Mouse (Mus musculus) c-Kit-positive CD71-negative TER-119-negative erythroid progenitor cells, embryonic 14.5 days (primary cell): ENCODE measurements around the gene Lrrc4b.
A peak's percentile ranks its signal among the peaks of the same experiment; 100 is the strongest.

Source experiments
- DNase-seq: peaks from one replicate; pipeline ENCODE4 v3.0.0-alpha.2; 2013; ENCODE audit warnings: low read depth

The Lrrc4b gene

GRCm38 (mm10) chr7:44428968-44429521 lies at the start of gene Lrrc4b:
Gene Lrrc4b (plus strand): TSS chr7:44429018.
- no peak for DNase-seq

GRCm38 (mm10) chr7:44382541-44382940 lies 46.3 kb upstream of the Lrrc4b start:
- no peak for DNase-seq

GRCm38 (mm10) chr7:44383980-44384715 lies 44.7 kb upstream of the Lrrc4b start, which contains the start of gene Syt3:
Gene Syt3 (plus strand): TSS chr7:44384102.
- DNase-seq, result no peak

GRCm38 (mm10) chr7:44384716-44385059 lies 44.1 kb upstream of the Lrrc4b start:
- DNase-seq, result no peak

- DNase-seq, result no peak
These were observed 43.1 kb upstream of the Lrrc4b start, which contains the start of gene 1700008O03Rik for GRCm38 (mm10) chr7:44385720-44386119. Gene 1700008O03Rik (minus strand): TSS chr7:44385820.

GRCm38 (mm10) chr7:44391831-44392230 lies 37.0 kb upstream of the Lrrc4b start:
- no peak for DNase-seq

- no peak for DNase-seq
These were observed 36.5 kb upstream of the Lrrc4b start for GRCm38 (mm10) chr7:44392341-44392740.

GRCm38 (mm10) chr7:44393284-44393683 lies 35.5 kb upstream of the Lrrc4b start:
- no peak for DNase-seq

GRCm38 (mm10) chr7:44398570-44398969 lies 30.2 kb upstream of the Lrrc4b start:
- DNase-seq, result peak; percentile 56

GRCm38 (mm10) chr7:44401673-44402072 lies 27.1 kb upstream of the Lrrc4b start:
- DNase-seq, result no peak

GRCm38 (mm10) chr7:44405346-44406014 lies 23.3 kb upstream of the Lrrc4b start:
- DNase-seq, result peak; percentile 86

- no peak for DNase-seq
These were observed 22.8 kb upstream of the Lrrc4b start for GRCm38 (mm10) chr7:44406015-44406355.

GRCm38 (mm10) chr7:44411144-44411543 lies 17.7 kb upstream of the Lrrc4b start:
- DNase-seq, result no peak

- DNase-seq, result no peak
These were observed 15.5 kb upstream of the Lrrc4b start for GRCm38 (mm10) chr7:44413307-44413706.

- no peak for DNase-seq
These were observed 1.2 kb upstream of the Lrrc4b start for GRCm38 (mm10) chr7:44427666-44428065.

- DNase-seq, result no peak
These were observed 457 bp upstream of the Lrrc4b start for GRCm38 (mm10) chr7:44428171-44428950.

- DNase-seq, result no peak
These were observed 993 bp downstream of the Lrrc4b start for GRCm38 (mm10) chr7:44429534-44430488.

GRCm38 (mm10) chr7:44432550-44432949 lies 3.7 kb downstream of the Lrrc4b start:
- no peak for DNase-seq

- DNase-seq, result peak; percentile 64
These were observed 4.6 kb downstream of the Lrrc4b start for GRCm38 (mm10) chr7:44433371-44433770.

- no peak for DNase-seq
These were observed 5.3 kb downstream of the Lrrc4b start for GRCm38 (mm10) chr7:44434089-44434488.

- no peak for DNase-seq
These were observed 7.0 kb downstream of the Lrrc4b start for GRCm38 (mm10) chr7:44435796-44436195.
